Mouse (Mus musculus): ENCODE measurements around the gene Apobec4. TPM values are rescaled to one million over a fixed set of nuclear protein-coding genes. Genes with fewer than 3 reads are reported as not detected.
A peak's percentile ranks its signal among the peaks of the same experiment; 100 is the strongest.
"Not testable (repeated sequence)": the region's sequence is repeated elsewhere in the genome, so short reads cannot be mapped to it uniquely, and the experiment has no call there.

Apobec4 gene
- total RNA-seq, 2 experiments from 2014 or later: not detected

- ATAC-seq (ENCODE audit: poor library complexity, severe bottlenecking): peak; percentile 87
These were observed 15.9 kb downstream of the Apobec4 start, which contains the start of the genes Rgl1 and Arpc5 for GRCm38 (mm10) chr1:152766032-152766772. TSS of gene Rgl1 (minus strand) at chr1:152766351. TSS of gene Arpc5 (plus strand) at chr1:152766542.

- no peak; the same call in 1 of the 2 replicates for ATAC-seq (ENCODE audit: poor library complexity, severe bottlenecking)
These were observed 16.7 kb downstream of the Apobec4 start for GRCm38 (mm10) chr1:152766804-152767748.

DNA sequence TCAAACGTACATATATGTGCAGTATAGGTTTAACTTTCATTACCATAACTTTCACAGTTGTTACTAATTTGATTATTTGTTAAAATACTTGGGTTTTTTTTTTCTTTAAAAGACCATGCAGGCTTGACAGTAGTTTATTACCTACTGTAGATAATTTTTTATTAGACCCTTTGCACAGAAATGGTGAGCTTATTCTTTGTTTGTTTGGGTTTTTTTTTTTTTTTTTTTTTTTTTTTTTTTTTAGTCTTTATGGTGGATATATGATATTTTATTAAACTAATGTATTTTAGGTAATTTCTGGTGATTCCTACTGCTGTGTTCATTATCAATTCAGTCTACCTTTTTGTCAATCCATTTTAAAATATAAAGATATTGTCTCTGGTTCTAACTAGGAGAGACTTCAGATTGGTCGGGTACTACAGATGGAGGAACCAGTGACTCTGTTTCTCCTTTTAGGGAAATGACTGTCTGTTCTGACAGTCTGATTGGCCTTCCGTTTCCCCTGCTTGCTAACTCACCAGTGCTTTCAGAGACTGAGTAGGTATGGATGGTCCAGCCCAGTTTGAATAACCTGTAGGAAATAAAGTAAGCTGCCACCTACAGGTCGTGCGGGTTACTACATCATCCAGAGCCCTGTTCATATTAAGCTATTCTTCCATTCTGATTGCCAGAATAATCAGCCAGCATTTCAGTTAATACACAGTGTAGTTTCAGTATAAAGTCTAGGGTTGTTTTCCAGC lies 17.6 kb downstream of the Apobec4 start:
- ATAC-seq (ENCODE audit: poor library complexity, severe bottlenecking): peak; percentile 68

- no peak for ATAC-seq (ENCODE audit: poor library complexity, severe bottlenecking)
These were observed 20.7 kb downstream of the Apobec4 start for GRCm38 (mm10) chr1:152771016-152771415.

- peak; percentile 80 for ATAC-seq (ENCODE audit: poor library complexity, severe bottlenecking)
These were observed 24.2 kb downstream of the Apobec4 start for GRCm38 (mm10) chr1:152774601-152775000.

- peak; percentile 81 for ATAC-seq (ENCODE audit: poor library complexity, severe bottlenecking)
These were observed 28.9 kb downstream of the Apobec4 start for GRCm38 (mm10) chr1:152779071-152779737.

DNA sequence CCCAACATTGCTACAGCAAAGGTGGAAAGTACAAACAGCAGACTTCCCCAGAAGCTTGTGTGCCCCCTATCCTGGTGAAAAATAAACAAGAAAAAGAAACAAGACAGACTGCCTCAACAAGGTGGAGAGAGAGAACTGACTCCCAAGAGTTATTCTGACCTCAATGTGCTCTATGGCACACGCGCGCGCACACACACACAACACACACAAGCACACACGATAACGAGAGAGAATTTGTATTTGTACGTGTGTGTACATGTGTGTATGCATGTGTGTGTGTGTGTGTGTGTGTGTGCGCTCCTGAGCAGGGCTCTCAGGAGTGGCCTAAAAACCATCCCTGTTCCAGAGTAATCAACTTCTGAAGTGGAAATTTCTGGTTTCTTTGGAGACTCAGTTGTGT lies 34.3 kb downstream of the Apobec4 start:
- ATAC-seq (ENCODE audit: poor library complexity, severe bottlenecking): no peak

GRCm38 (mm10) chr1:152785446-152785845 lies 35.1 kb downstream of the Apobec4 start:
- ATAC-seq (ENCODE audit: poor library complexity, severe bottlenecking): not testable (repeated sequence)

DNA sequence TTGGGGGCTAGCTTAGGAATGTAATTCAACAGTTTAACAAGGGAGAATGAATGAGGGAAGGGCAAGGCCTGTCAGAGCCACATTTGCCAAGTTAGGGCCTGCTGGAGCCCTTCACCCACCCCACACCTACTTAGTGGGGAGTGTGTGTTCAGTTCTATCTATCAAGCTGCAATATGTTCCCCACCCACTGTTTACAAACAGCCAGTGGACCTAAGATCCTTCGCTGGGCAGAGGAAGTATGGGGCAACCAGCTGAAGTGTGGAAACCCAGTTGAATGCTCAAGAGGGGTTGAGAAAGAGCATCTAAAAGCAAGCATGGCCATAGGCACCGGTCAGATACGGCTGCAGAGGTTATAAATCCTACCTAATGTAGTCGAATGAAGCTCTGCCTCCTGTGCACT lies 36.6 kb downstream of the Apobec4 start:
- ATAC-seq (ENCODE audit: poor library complexity, severe bottlenecking): peak; percentile 95

DNA sequence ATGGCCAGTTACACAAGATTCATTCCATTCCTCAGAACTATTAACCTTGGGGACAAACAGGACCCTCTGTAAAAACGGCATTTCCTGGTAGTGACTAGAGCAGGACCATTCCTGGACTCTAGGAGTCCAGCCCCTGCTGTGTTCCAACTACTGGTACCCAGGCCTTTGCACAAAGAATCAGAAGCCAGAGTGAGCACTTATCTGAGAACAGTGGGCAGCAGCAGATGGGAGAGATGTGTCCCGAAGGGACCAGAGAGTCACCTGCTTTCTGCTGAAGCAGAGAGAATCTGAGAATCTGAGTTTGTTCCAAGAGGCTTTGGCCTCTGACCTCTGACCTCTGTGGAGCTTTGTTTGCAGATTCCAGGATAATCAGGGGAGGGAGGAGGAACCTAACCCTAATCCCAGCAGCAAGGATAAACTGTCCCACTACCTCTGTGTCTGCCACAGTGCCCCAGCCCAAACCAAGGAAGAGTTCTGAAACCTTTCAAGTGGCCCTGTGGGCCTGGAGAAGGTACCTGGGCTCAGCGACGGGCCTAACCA lies 37.8 kb downstream of the Apobec4 start:
- no peak for ATAC-seq (ENCODE audit: poor library complexity, severe bottlenecking)

DNA sequence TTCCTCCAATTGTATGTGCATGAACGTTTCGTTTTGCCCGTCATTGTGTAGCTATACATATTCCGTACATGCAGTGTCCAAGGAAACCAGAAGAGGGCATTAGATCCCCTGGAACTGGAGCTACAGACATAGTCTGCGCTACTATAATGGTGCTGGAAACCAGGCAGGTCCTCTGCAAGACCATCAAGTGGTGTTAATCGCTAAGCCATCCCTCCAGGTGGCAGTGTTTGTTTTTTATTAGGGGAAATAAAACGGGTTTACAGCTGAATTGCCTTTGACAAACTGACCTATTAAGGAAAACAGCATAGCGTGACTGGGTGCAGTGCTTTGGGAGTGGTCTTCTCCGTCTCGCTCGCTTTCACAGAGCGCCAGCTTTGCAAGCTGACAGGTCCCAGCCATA lies 39.9 kb downstream of the Apobec4 start:
- peak; percentile 71 for ATAC-seq (ENCODE audit: poor library complexity, severe bottlenecking)

- no peak for ATAC-seq (ENCODE audit: poor library complexity, severe bottlenecking)
These were observed 40.5 kb downstream of the Apobec4 start for GRCm38 (mm10) chr1:152790821-152791220.

DNA sequence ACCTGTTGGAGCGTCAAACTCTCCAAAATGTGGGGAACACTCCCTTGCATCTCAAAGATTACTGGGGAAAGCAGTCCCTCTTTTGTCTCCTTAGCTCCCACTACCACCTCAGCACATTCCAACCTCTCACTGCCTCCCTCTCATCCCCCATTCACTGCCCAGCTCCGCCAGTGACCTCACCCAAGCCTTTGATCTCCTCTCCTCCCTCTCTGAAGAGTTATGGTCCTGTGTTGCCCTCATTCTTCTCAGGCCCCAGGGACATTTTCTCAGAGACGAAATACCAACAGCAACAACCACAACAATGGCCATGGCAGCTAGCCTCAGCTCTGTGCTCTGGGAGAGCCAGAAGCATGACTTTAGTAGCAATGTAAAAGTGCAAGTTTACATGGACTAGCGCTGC lies 40.9 kb downstream of the Apobec4 start:
- ATAC-seq (ENCODE audit: poor library complexity, severe bottlenecking): no peak

- no peak for ATAC-seq (ENCODE audit: poor library complexity, severe bottlenecking)
These were observed 42.6 kb downstream of the Apobec4 start for GRCm38 (mm10) chr1:152792736-152793494.

GRCm38 (mm10) chr1:152793495-152794130 lies 43.3 kb downstream of the Apobec4 start:
- no peak for ATAC-seq (ENCODE audit: poor library complexity, severe bottlenecking)

DNA sequence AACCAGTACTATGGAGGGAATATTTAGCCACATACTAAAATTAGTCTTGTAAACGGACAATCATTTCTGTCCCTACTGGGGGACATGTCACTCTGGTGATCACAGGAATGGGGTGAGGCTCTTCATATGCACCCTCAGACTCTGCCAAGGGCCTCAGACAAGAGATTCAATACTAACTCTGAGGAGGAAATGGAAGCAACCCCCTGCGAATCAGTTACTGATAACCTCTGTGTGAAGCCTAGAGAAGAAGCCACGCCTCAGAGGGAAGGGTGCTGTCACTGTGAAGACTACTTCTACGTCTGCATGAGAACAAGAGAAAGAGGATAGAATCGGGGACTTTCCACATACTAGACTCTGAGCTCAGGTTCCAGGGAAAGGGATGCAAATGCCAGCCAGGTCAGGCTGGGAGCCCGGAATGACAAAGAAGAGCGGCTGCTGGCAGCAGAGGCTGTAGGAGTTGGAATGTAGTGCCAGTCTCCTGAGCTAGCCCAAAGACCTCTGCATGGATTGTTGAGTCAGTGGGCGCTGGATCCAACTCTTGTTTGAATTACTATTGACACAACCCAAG lies 45.4 kb downstream of the Apobec4 start:
- no peak for ATAC-seq (ENCODE audit: poor library complexity, severe bottlenecking)

DNA sequence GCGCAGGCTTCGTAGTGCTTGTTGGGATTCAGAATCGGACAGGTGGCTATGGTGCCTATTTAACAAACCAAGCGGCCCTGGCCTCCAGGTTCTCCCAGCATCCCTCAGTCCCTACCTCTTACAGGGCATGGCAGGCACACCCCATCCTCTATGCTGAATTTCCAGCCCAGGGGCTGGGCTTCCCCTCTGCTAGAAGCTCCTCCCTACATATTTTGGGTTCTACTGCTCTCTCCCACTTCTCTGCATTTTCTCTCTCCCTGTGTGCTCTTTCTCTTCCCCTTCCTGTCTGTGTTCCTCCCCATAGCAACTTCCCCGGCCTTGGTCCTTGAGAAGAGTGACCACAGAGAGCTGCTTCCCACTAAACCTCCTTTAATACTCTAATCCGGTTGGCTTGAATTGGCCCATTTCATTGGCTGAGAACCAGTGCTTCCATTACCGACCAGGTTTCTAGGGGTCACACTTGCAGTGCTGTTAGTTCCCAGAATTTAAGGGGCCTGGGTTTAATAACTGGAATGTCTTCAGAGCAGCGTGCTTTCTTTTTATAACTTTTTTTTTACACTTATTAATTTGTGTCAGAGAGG lies 46.4 kb downstream of the Apobec4 start:
- peak; percentile 66 for ATAC-seq (ENCODE audit: poor library complexity, severe bottlenecking)

DNA sequence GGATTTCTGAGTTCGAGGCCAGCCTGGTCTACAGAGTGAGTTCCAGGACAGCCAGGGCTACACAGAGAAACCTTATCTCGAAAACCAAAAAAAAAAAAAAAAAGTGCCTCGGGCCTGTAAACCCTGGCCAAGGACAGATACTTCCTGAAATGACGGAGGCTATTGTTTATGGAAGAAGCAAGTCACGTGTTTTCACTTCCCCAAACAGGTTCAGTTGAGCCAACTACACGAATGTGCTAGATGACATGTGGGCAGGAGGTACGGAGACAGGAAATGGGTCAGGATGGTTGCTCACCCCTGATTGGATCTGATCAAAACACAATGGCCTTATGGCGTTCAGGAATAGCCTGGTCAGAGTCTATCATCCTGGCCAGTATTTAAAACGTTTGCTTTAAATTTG lies 47.8 kb downstream of the Apobec4 start:
- ATAC-seq (ENCODE audit: poor library complexity, severe bottlenecking): peak; percentile 95

Data from megakaryocyte, adult 5-6 weeks (primary cell).